8 mouse cellular contexts compared by ENCODE assay signal in the genomic region with DNA sequence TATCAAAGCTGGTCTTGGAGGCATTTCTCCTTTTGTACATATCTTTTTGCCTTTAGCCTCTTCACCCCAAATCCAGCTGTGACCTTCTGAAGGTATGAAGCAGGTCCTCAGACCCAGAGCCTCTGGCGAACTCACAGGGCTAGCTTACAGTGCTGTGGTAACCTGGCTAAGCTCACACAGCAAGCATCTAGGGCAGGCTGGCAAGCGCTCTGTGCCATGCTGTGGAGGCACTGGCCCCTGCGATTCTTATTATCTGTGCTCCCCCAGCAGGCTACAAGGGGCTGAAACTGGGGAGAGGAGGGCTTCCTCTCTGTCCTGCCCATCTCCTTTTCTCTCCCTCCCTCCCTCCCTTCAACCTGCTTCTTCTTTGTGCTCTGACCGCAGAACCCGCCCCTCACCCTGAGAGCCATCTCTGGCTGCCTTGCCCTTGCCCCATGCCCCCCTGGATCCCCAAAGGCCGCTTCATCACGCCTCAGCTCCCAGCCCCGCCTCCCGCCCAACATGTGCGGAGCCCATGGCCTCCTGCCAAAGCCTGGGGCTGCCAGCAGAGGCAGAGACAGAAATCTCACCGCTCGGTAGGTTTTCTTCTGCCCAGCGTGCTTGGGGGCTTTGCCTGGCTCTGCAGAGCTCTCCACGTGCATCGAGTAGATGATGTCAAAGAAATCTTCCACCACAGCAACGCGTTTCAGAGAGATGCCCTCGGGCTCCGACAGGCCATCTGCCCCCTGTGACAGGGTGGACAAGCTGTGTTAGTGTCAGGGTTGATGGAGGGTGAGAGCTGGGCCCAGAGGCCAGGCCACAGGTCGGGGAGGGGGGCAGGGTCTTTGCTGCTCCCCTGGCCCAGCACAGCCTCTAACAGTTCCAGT. TPM values are rescaled to one million over a fixed set of nuclear protein-coding genes. Genes with fewer than 3 reads are reported as not detected.
DNase-seq lines count a peak whose midpoint lies in the region; ATAC-seq and TF ChIP-seq lines count a peak whose summit lies in the region.

No protein-coding gene starts in this region.

- H3K4me2 ChIP-seq in embryonic facial prominence, embryonic 12.5 days (replicated peaks) = peak overlapping the region; percentile 38

- H3K4me1 ChIP-seq in embryonic facial prominence, embryonic 12.5 days = peaks cover 19% of the 10 kb centered on the region
- H3K4me1 ChIP-seq in megakaryocyte, embryonic 14.5 days = peaks cover 99% of the 10 kb centered on the region

- no peak overlapping the region for H3K4me3 ChIP-seq in gastrocnemius, adult 2 months
- H3K4me3 ChIP-seq in embryonic facial prominence, embryonic 12.5 days = no peak overlapping the region
- H3K4me3 ChIP-seq in megakaryocyte, embryonic 14.5 days (replicated peaks) = peak overlapping the region; percentile 81

- no peak for ATAC-seq in embryonic facial prominence, embryonic 12.5 days (ENCODE audit: insufficient number of reproducible peaks, insufficient read depth, low FRiP score, low TSS enrichment)

- no peak for TF ChIP-seq CTCF in gastrocnemius, adult 2 months (IDR thresholded peaks at IDR 0.05)

- peak overlapping the region; percentile 11; the same call in 1 of the 2 replicates for H3K9ac ChIP-seq in embryonic facial prominence, embryonic 12.5 days

- no peak overlapping the region for H3K27ac ChIP-seq in gastrocnemius, adult 2 months
- H3K27ac ChIP-seq in embryonic facial prominence, embryonic 12.5 days = peak overlapping the region; percentile 71

- intact Hi-C loops in gastrocnemius, adult 2 months (cut with DNase I) = no loop called here

- H3K36me3 ChIP-seq in embryonic facial prominence, embryonic 12.5 days = no peaks in the 10 kb centered on the region
- H3K36me3 ChIP-seq in megakaryocyte, embryonic 14.5 days (replicated peaks; ENCODE audit: low read length) = peaks cover 82% of the 10 kb centered on the region

- no peaks in the 10 kb centered on the region for H3K9me3 ChIP-seq in embryonic facial prominence, embryonic 12.5 days
- no peaks in the 10 kb centered on the region for H3K9me3 ChIP-seq in megakaryocyte, embryonic 14.5 days

- peak; percentile 64 for DNase-seq in gastrocnemius, adult 2 months
- no peak for DNase-seq in gastrocnemius, adult 18-20 months (ENCODE audit: low spot score)
- peak; percentile 74 for DNase-seq in adrenal gland, adult 2 months
- DNase-seq in heart, postnatal 4 days = peak; percentile 74
- peak; percentile 71 to 78 for DNase-seq in layer of hippocampus, postnatal 10 days (ENCODE audit: low spot score in 2 of 2)
- peak; percentile 51 for DNase-seq in spleen, adult 12 weeks (ENCODE audit: low spot score)

- 7% methylated on average over 20 of the region's 20 CpGs for WGBS in embryonic facial prominence, embryonic 12.5 days

- no peaks in the 10 kb centered on the region for H3K27me3 ChIP-seq in embryonic facial prominence, embryonic 12.5 days
- H3K27me3 ChIP-seq in megakaryocyte, embryonic 14.5 days (replicated peaks) = no peaks in the 10 kb centered on the region

RNA-seq across cellular contexts. Expression of gene 4930404H24Rik, which starts 9.2 kb away (rescaled TPM):
- not detected for total RNA-seq in gastrocnemius, adult 2 months (2021)
- not detected for total RNA-seq in gastrocnemius, adult 18-20 months (2021)
- total RNA-seq in adrenal gland, adult 2 months (2021) = not detected
- polyA plus RNA-seq in adrenal gland, adult 2 months (2012; rRNA removed) = not detected in 2 replicates
- polyA plus RNA-seq in embryonic facial prominence, embryonic 12.5 days (2016; fragmentation: Nextera tagmentation; extraction: Ambion mirVana) = not detected in 2 replicates
- total RNA-seq in heart, postnatal 4 days (2021) = not detected
- not detected for total RNA-seq in layer of hippocampus, postnatal 10 days (2021)
- 0.54 TPM in 1 of 2 replicates, not detected in the other for polyA plus RNA-seq in megakaryocyte, embryonic 14.5 days (2012; ENCODE audit: insufficient read depth, low replicate concordance)

RNA-seq across cellular contexts. Expression of gene Nol4l, which starts 46.4 kb away (rescaled TPM):
- total RNA-seq in gastrocnemius, adult 2 months (2021) = 1 to 10 TPM; 1.0 to 1.2 TPM
- total RNA-seq in gastrocnemius, adult 18-20 months (2021) = under 1 TPM; 0.46 to 0.97 TPM
- 10 to 100 TPM; 11.5 to 16.4 TPM for total RNA-seq in adrenal gland, adult 2 months (2021)
- 6.5 and 9.2 TPM in 2 replicates for polyA plus RNA-seq in adrenal gland, adult 2 months (2012; rRNA removed)
- 19.4 and 22.3 TPM in 2 replicates for polyA plus RNA-seq in embryonic facial prominence, embryonic 12.5 days (2016; fragmentation: Nextera tagmentation; extraction: Ambion mirVana)
- 10 to 100 TPM; 12.0 to 13.5 TPM for total RNA-seq in heart, postnatal 4 days (2021)
- 10 to 100 TPM; 65.4 to 66.8 TPM for total RNA-seq in layer of hippocampus, postnatal 10 days (2021)
- polyA plus RNA-seq in megakaryocyte, embryonic 14.5 days (2012; ENCODE audit: insufficient read depth, low replicate concordance) = 10.6 and 40.8 TPM in 2 replicates

Comparison
In these comparisons a context has a peak if more than half of its experiments do, and no peak if none do; other contexts are left out.
1. RNA of gene Nol4l, which starts 46.4 kb away (total RNA-seq): 65.4 to 66.8 TPM in layer of hippocampus, postnatal 10 days, 11.5 to 16.4 TPM in adrenal gland, adult 2 months and 12.0 to 13.5 TPM in heart, postnatal 4 days; 1.0 to 1.2 TPM in gastrocnemius, adult 2 months and 0.46 to 0.97 TPM in gastrocnemius, adult 18-20 months; every median in the first group is over 4 times any median in the second.